Mouse (Mus musculus): ENCODE measurements around the gene Tnfrsf14. TPM values are rescaled to one million over a fixed set of nuclear protein-coding genes. Genes with fewer than 3 reads are reported as not detected.

Gene Tnfrsf14
- polyA plus RNA-seq, 1 experiment from 2014 or later, result 1.5 TPM

- DNase-seq (ENCODE audit: low spot score), result no peak
- Histone ChIP-seq H3K4me1 (ENCODE audit: insufficient read depth, low read depth, low read length) (no peaks in the 10 kb centered on the region), H3K27ac (ENCODE audit: low read length) (no peak overlapping the region), H3K36me3 (ENCODE audit: insufficient read depth, low read length) (no peaks in the 10 kb centered on the region), H3K4me3 (ENCODE audit: low read depth, low read length) (no peak overlapping the region), H3K9ac (replicated peaks; ENCODE audit: low read depth) (no peak overlapping the region), H3K4me2 (replicated peaks; ENCODE audit: low read depth, low read length) (no peak overlapping the region), H3K27me3 (replicated peaks; ENCODE audit: insufficient read depth, low read length) (no peaks in the 10 kb centered on the region), H3K9me3 (ENCODE audit: low read length) (no peaks in the 10 kb centered on the region)
- TF ChIP-seq CTCF (IDR thresholded peaks at IDR 0.05) (no peak), EP300 (IDR thresholded peaks at IDR 0.05) (no peak)
- WGBS, result 80% methylated on average over 2 of the region's 2 CpGs
- no peak for ATAC-seq
These were observed 6.4 kb upstream of the Tnfrsf14 start for GRCm38 (mm10) chr4:154934800-154935199.

GRCm38 (mm10) chr4:154933306-154933907 is 5.0 kb upstream of the Tnfrsf14 start:
- Histone ChIP-seq H3K36me3 (ENCODE audit: insufficient read depth, low read length) (no peaks in the 10 kb centered on the region), H3K27ac (ENCODE audit: low read length) (no peak overlapping the region), H3K27me3 (replicated peaks; ENCODE audit: insufficient read depth, low read length) (no peaks in the 10 kb centered on the region), H3K4me3 (ENCODE audit: low read depth, low read length) (no peak overlapping the region), H3K4me2 (replicated peaks; ENCODE audit: low read depth, low read length) (no peak overlapping the region), H3K9me3 (ENCODE audit: low read length) (no peaks in the 10 kb centered on the region), H3K9ac (replicated peaks; ENCODE audit: low read depth) (no peak overlapping the region), H3K4me1 (ENCODE audit: insufficient read depth, low read depth, low read length) (peaks cover 3% of the 10 kb centered on the region; the same call in 1 of the 2 replicates)
- no peak for ATAC-seq
- 50% methylated on average over 13 of the region's 13 CpGs for WGBS
- TF ChIP-seq EP300 (IDR thresholded peaks at IDR 0.05), result no peak
- TF ChIP-seq CTCF (IDR thresholded peaks at IDR 0.05), result no peak
- DNase-seq (ENCODE audit: low spot score), result no peak

GRCm38 (mm10) chr4:154929088-154929660 is 811 bp upstream of the Tnfrsf14 start:
- no peak; the same call in 1 of the 2 replicates for ATAC-seq
- WGBS, result 80% methylated on average over 12 of the region's 12 CpGs
- no peak for TF ChIP-seq EP300 (IDR thresholded peaks at IDR 0.05)
- TF ChIP-seq CTCF (IDR thresholded peaks at IDR 0.05), result no peak

GRCm38 (mm10) chr4:154927899-154928337 is 445 bp downstream of the Tnfrsf14 start:
- WGBS, result 13% methylated on average over 5 of the region's 5 CpGs

More at GRCm38 (mm10) chr4:154929088-154929660, 811 bp upstream of the Tnfrsf14 start:
- Histone ChIP-seq H3K4me2 (replicated peaks; ENCODE audit: low read depth, low read length) (no peak overlapping the region), H3K27ac (ENCODE audit: low read length) (no peak overlapping the region), H3K36me3 (ENCODE audit: insufficient read depth, low read length) (0 out of 2 replicates have a peak, but pooled peaks cover 2% of the 10 kb centered on the region), H3K27me3 (replicated peaks; ENCODE audit: insufficient read depth, low read length) (no peaks in the 10 kb centered on the region), H3K4me3 (ENCODE audit: low read depth, low read length) (no peak overlapping the region), H3K9ac (replicated peaks; ENCODE audit: low read depth) (no peak overlapping the region), H3K9me3 (ENCODE audit: low read length) (no peaks in the 10 kb centered on the region), H3K4me1 (ENCODE audit: insufficient read depth, low read depth, low read length) (peaks cover 14% of the 10 kb centered on the region; the same call in 1 of the 2 replicates)
- DNase-seq (ENCODE audit: low spot score), result peak; percentile 59

GRCm38 (mm10) chr4:154926969-154927898 is 1.1 kb downstream of the Tnfrsf14 start:
- WGBS, result 50% methylated on average over 9 of the region's 9 CpGs
- peak; percentile 18 for ATAC-seq
- H3K4me2 ChIP-seq (replicated peaks; ENCODE audit: low read depth, low read length), result peak overlapping the region; percentile 60
- TF ChIP-seq CTCF (IDR thresholded peaks at IDR 0.05) (no peak), EP300 (IDR thresholded peaks at IDR 0.05) (no peak)
- H3K9me3 ChIP-seq (ENCODE audit: low read length), result no peaks in the 10 kb centered on the region
- no peaks in the 10 kb centered on the region for H3K27me3 ChIP-seq (replicated peaks; ENCODE audit: insufficient read depth, low read length)
- H3K4me3 ChIP-seq (ENCODE audit: low read depth, low read length), result peak overlapping the region; percentile 40
- H3K9ac ChIP-seq (replicated peaks; ENCODE audit: low read depth), result peak overlapping the region; percentile 48
- H3K4me1 ChIP-seq (ENCODE audit: insufficient read depth, low read depth, low read length), result peaks cover 14% of the 10 kb centered on the region; the same call in 1 of the 2 replicates
- peak overlapping the region; percentile 85 for H3K27ac ChIP-seq (ENCODE audit: low read length)
- no peak for DNase-seq (ENCODE audit: low spot score)
- 0 out of 2 replicates have a peak, but pooled peaks cover 4% of the 10 kb centered on the region for H3K36me3 ChIP-seq (ENCODE audit: insufficient read depth, low read length)

More at GRCm38 (mm10) chr4:154927899-154928337, 445 bp downstream of the Tnfrsf14 start:
- Histone ChIP-seq H3K36me3 (ENCODE audit: insufficient read depth, low read length) (0 out of 2 replicates have a peak, but pooled peaks cover 4% of the 10 kb centered on the region), H3K27me3 (replicated peaks; ENCODE audit: insufficient read depth, low read length) (no peaks in the 10 kb centered on the region), H3K9ac (replicated peaks; ENCODE audit: low read depth) (peak overlapping the region; percentile 48), H3K4me3 (ENCODE audit: low read depth, low read length) (peak overlapping the region; percentile 40), H3K9me3 (ENCODE audit: low read length) (no peaks in the 10 kb centered on the region), H3K4me2 (replicated peaks; ENCODE audit: low read depth, low read length) (peak overlapping the region; percentile 60), H3K4me1 (ENCODE audit: insufficient read depth, low read depth, low read length) (peaks cover 14% of the 10 kb centered on the region; the same call in 1 of the 2 replicates), H3K27ac (ENCODE audit: low read length) (peak overlapping the region; percentile 85)
- ATAC-seq (peak; percentile 82), DNase-seq (ENCODE audit: low spot score) (peak; percentile 88)
- TF ChIP-seq CTCF (IDR thresholded peaks at IDR 0.05), result no peak
- no peak for TF ChIP-seq EP300 (IDR thresholded peaks at IDR 0.05)

Measured in lung, postnatal 0 days (tissue).